Mouse (Mus musculus): ENCODE data around the gene Ndufa1. TPM values are rescaled to one million over a fixed set of nuclear protein-coding genes. Genes with fewer than 3 reads are reported as not detected.
"Not testable (repeated sequence)": the region's sequence is repeated elsewhere in the genome, so short reads cannot be mapped to it uniquely, and the experiment has no call there.

Gene Ndufa1
- polyA plus RNA-seq, 1 experiment: 156 TPM

- 0 out of 2 replicates have a peak within 1 kb of the TSS, but pooled peaks have one; percentile 49 for H3K27ac ChIP-seq (ENCODE audit: control insufficient read depth, insufficient read depth, low read depth, low read length)
- H3K27me3 ChIP-seq (ENCODE audit: control insufficient read depth, insufficient read depth, low read length): no peaks in the 10 kb centered on the region
- no peaks in the 10 kb centered on the region for H3K36me3 ChIP-seq (ENCODE audit: control insufficient read depth, insufficient read depth, low read length)
- H3K4me1 ChIP-seq (ENCODE audit: control insufficient read depth, insufficient read depth, low read length): no peaks in the 10 kb centered on the region
- H3K4me3 ChIP-seq (ENCODE audit: control insufficient read depth, low read depth, low read length): peak within 1 kb of the TSS; percentile 39
- TF ChIP-seq CTCF (IDR thresholded peaks at IDR 0.05; ENCODE audit: control insufficient read depth, insufficient read depth, insufficient replicate concordance, low read depth, low read length) (no peak), POLR2A (IDR thresholded peaks at IDR 0.05; ENCODE audit: control insufficient read depth, low read depth, low read length) (no peak)
Observed at GRCm38 (mm10) chrX:37168742-37169141, 22.2 kb downstream of the Ndufa1 start, which contains the start of gene Akap14. Akap14 (minus strand) TSS chrX:37168842.

- no peak overlapping the region for H3K27ac ChIP-seq (ENCODE audit: control insufficient read depth, insufficient read depth, low read depth, low read length)
- H3K4me3 ChIP-seq (ENCODE audit: control insufficient read depth, low read depth, low read length): no peak overlapping the region
- no peaks in the 10 kb centered on the region; the same call in 1 of the 2 replicates for H3K4me1 ChIP-seq (ENCODE audit: control insufficient read depth, insufficient read depth, low read length)
- TF ChIP-seq CTCF (IDR thresholded peaks at IDR 0.05; ENCODE audit: control insufficient read depth, insufficient read depth, insufficient replicate concordance, low read depth, low read length) (no peak), POLR2A (IDR thresholded peaks at IDR 0.05; ENCODE audit: control insufficient read depth, low read depth, low read length) (no peak)
- no peaks in the 10 kb centered on the region for H3K27me3 ChIP-seq (ENCODE audit: control insufficient read depth, insufficient read depth, low read length)
- no peaks in the 10 kb centered on the region for H3K36me3 ChIP-seq (ENCODE audit: control insufficient read depth, insufficient read depth, low read length)
Observed at GRCm38 (mm10) chrX:37167085-37167484, 23.9 kb downstream of the Ndufa1 start.

- no peak overlapping the region for H3K27ac ChIP-seq (ENCODE audit: control insufficient read depth, insufficient read depth, low read depth, low read length)
- H3K4me3 ChIP-seq (ENCODE audit: control insufficient read depth, low read depth, low read length): no peak overlapping the region
- TF ChIP-seq POLR2A (IDR thresholded peaks at IDR 0.05; ENCODE audit: control insufficient read depth, low read depth, low read length) (no peak), CTCF (IDR thresholded peaks at IDR 0.05; ENCODE audit: control insufficient read depth, insufficient read depth, insufficient replicate concordance, low read depth, low read length) (no peak)
- H3K27me3 ChIP-seq (ENCODE audit: control insufficient read depth, insufficient read depth, low read length): no peaks in the 10 kb centered on the region
- no peaks in the 10 kb centered on the region for H3K36me3 ChIP-seq (ENCODE audit: control insufficient read depth, insufficient read depth, low read length)
- H3K4me1 ChIP-seq (ENCODE audit: control insufficient read depth, insufficient read depth, low read length): no peaks in the 10 kb centered on the region; the same call in 1 of the 2 replicates
Observed at GRCm38 (mm10) chrX:37163115-37163514, 27.8 kb downstream of the Ndufa1 start.

GRCm38 (mm10) chrX:37161169-37161568 lies 29.8 kb downstream of the Ndufa1 start:
- no peak overlapping the region for H3K27ac ChIP-seq (ENCODE audit: control insufficient read depth, insufficient read depth, low read depth, low read length)
- TF ChIP-seq POLR2A (IDR thresholded peaks at IDR 0.05; ENCODE audit: control insufficient read depth, low read depth, low read length) (no peak), CTCF (IDR thresholded peaks at IDR 0.05; ENCODE audit: control insufficient read depth, insufficient read depth, insufficient replicate concordance, low read depth, low read length) (no peak)
- H3K27me3 ChIP-seq (ENCODE audit: control insufficient read depth, insufficient read depth, low read length): no peaks in the 10 kb centered on the region
- H3K4me1 ChIP-seq (ENCODE audit: control insufficient read depth, insufficient read depth, low read length): no peaks in the 10 kb centered on the region; the same call in 1 of the 2 replicates
- no peaks in the 10 kb centered on the region for H3K36me3 ChIP-seq (ENCODE audit: control insufficient read depth, insufficient read depth, low read length)
- no peak overlapping the region for H3K4me3 ChIP-seq (ENCODE audit: control insufficient read depth, low read depth, low read length)

- Histone ChIP-seq H3K4me1 (ENCODE audit: control insufficient read depth, insufficient read depth, low read length) (no peaks in the 10 kb centered on the region), H3K27ac (ENCODE audit: control insufficient read depth, insufficient read depth, low read depth, low read length) (no peak overlapping the region), H3K36me3 (ENCODE audit: control insufficient read depth, insufficient read depth, low read length) (no peaks in the 10 kb centered on the region), H3K27me3 (ENCODE audit: control insufficient read depth, insufficient read depth, low read length) (no peaks in the 10 kb centered on the region), H3K4me3 (ENCODE audit: control insufficient read depth, low read depth, low read length) (no peak overlapping the region)
- TF ChIP-seq CTCF (IDR thresholded peaks at IDR 0.05; ENCODE audit: control insufficient read depth, insufficient read depth, insufficient replicate concordance, low read depth, low read length): no peak
- TF ChIP-seq POLR2A (IDR thresholded peaks at IDR 0.05; ENCODE audit: control insufficient read depth, low read depth, low read length): no peak
Observed at GRCm38 (mm10) chrX:37157839-37158238, 33.1 kb downstream of the Ndufa1 start.

- Histone ChIP-seq H3K36me3 (ENCODE audit: control insufficient read depth, insufficient read depth, low read length) (no peaks in the 10 kb centered on the region), H3K4me3 (ENCODE audit: control insufficient read depth, low read depth, low read length) (no peak overlapping the region), H3K27me3 (ENCODE audit: control insufficient read depth, insufficient read depth, low read length) (no peaks in the 10 kb centered on the region), H3K4me1 (ENCODE audit: control insufficient read depth, insufficient read depth, low read length) (no peaks in the 10 kb centered on the region), H3K27ac (ENCODE audit: control insufficient read depth, insufficient read depth, low read depth, low read length) (no peak overlapping the region)
- TF ChIP-seq POLR2A (IDR thresholded peaks at IDR 0.05; ENCODE audit: control insufficient read depth, low read depth, low read length) (no peak), CTCF (IDR thresholded peaks at IDR 0.05; ENCODE audit: control insufficient read depth, insufficient read depth, insufficient replicate concordance, low read depth, low read length) (no peak)
Observed at GRCm38 (mm10) chrX:37144954-37145353, 46.0 kb downstream of the Ndufa1 start.

- H3K27ac ChIP-seq (ENCODE audit: control insufficient read depth, insufficient read depth, low read depth, low read length); H3K36me3 ChIP-seq (ENCODE audit: control insufficient read depth, insufficient read depth, low read length); H3K4me3 ChIP-seq (ENCODE audit: control insufficient read depth, low read depth, low read length); H3K27me3 ChIP-seq (ENCODE audit: control insufficient read depth, insufficient read depth, low read length); H3K4me1 ChIP-seq (ENCODE audit: control insufficient read depth, insufficient read depth, low read length): not testable (repeated sequence)
Observed at GRCm38 (mm10) chrX:37144498-37144897, 46.5 kb downstream of the Ndufa1 start.

- no peaks in the 10 kb centered on the region for H3K27me3 ChIP-seq (ENCODE audit: control insufficient read depth, insufficient read depth, low read length)
- TF ChIP-seq POLR2A (IDR thresholded peaks at IDR 0.05; ENCODE audit: control insufficient read depth, low read depth, low read length): no peak
- TF ChIP-seq CTCF (IDR thresholded peaks at IDR 0.05; ENCODE audit: control insufficient read depth, insufficient read depth, insufficient replicate concordance, low read depth, low read length): no peak
- no peak overlapping the region for H3K4me3 ChIP-seq (ENCODE audit: control insufficient read depth, low read depth, low read length)
- no peak overlapping the region for H3K27ac ChIP-seq (ENCODE audit: control insufficient read depth, insufficient read depth, low read depth, low read length)
- H3K36me3 ChIP-seq (ENCODE audit: control insufficient read depth, insufficient read depth, low read length): no peaks in the 10 kb centered on the region
- no peaks in the 10 kb centered on the region for H3K4me1 ChIP-seq (ENCODE audit: control insufficient read depth, insufficient read depth, low read length)
Observed at GRCm38 (mm10) chrX:37141732-37142131, 49.2 kb downstream of the Ndufa1 start.

Other genes starting within 250 kb of the Ndufa1 start
- gene Sept6, start 199.4 kb downstream of the Ndufa1 start, polyA plus RNA-seq (2012; rRNA removed): 14.6 and 17.9 TPM in 2 replicates
- gene Sowahd, start 142.3 kb downstream of the Ndufa1 start, polyA plus RNA-seq (2012; rRNA removed): 2.3 and 2.9 TPM in 2 replicates
- 15.2 and 19.2 TPM in 2 replicates for gene Rpl39, start 105.8 kb downstream of the Ndufa1 start, polyA plus RNA-seq (2012; rRNA removed)
- 5.1 and 5.2 TPM in 2 replicates for gene Upf3b, start 80.8 kb downstream of the Ndufa1 start, polyA plus RNA-seq (2012; rRNA removed)
- gene Nkap, start 64.4 kb downstream of the Ndufa1 start, polyA plus RNA-seq (2012; rRNA removed): 0.22 and 0.41 TPM in 2 replicates
- gene Akap14, start 22.3 kb downstream of the Ndufa1 start, polyA plus RNA-seq (2012; rRNA removed): 6.2 and 8.0 TPM in 2 replicates
- 0.13 and 0.32 TPM in 2 replicates for gene Rnf113a1, start 82 bp upstream of the Ndufa1 start, polyA plus RNA-seq (2012; rRNA removed)
- 9.4 and 11.8 TPM in 2 replicates for gene Gm9, start 19.9 kb upstream of the Ndufa1 start, polyA plus RNA-seq (2012; rRNA removed)
- 0.73 and 0.77 TPM in 2 replicates for gene Rhox1, start 31.1 kb upstream of the Ndufa1 start, polyA plus RNA-seq (2012; rRNA removed)
- 0.34 and 0.80 TPM in 2 replicates for gene Rhox2a, start 53.8 kb upstream of the Ndufa1 start, polyA plus RNA-seq (2012; rRNA removed)
- gene Rhox3a, start 58.8 kb upstream of the Ndufa1 start, polyA plus RNA-seq (2012; rRNA removed): 1.4 TPM in 1 of 2 replicates, not detected in the other
- gene Rhox4a, start 74.2 kb upstream of the Ndufa1 start, polyA plus RNA-seq (2012; rRNA removed): not detected in 2 replicates
- 0.51 and 1.6 TPM in 2 replicates for gene Rhox3a2, start 188.9 kb upstream of the Ndufa1 start, polyA plus RNA-seq (2012; rRNA removed)
- not detected in 2 replicates for gene Rhox4a2, start 199.7 kb upstream of the Ndufa1 start, polyA plus RNA-seq (2012; rRNA removed)
- 0.32 and 0.43 TPM in 2 replicates for gene Rhox2b, start 220.9 kb upstream of the Ndufa1 start, polyA plus RNA-seq (2012; rRNA removed)
- not detected in 2 replicates for gene Rhox4b, start 241.3 kb upstream of the Ndufa1 start, polyA plus RNA-seq (2012; rRNA removed)

Measured in testis, adult 2 months (tissue).